Mouse (Mus musculus): ENCODE measurements around the gene Nhlh2. TPM values are rescaled to one million over a fixed set of nuclear protein-coding genes. Genes with fewer than 3 reads are reported as not detected.
A peak's percentile ranks its signal among the peaks of the same experiment; 100 is the strongest.

The Nhlh2 gene
- polyA plus RNA-seq, 1 experiment from 2014 or later: 20.8 TPM

DNA sequence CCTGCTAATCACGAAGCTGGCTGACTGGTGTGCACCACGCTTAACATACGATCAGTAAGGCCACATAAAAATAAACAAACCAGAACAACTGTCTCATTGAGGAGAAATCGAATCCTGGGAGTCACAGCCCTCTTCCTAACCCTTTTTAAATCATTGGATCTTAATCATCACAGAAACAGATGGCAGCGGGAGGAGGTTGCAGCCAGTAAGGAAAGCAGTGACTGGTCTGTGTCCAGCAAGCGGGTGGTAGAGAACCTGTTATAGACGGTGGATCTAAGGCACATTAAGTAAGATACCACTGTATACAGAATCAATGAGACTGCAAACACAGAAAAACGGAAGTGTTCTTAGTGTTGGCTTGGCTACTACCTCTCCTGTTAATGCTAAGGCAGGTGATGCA, 24.2 kb upstream of the Nhlh2 start:
- H3K9me3 ChIP-seq (ENCODE audit: control insufficient read depth, low read length): no peaks in the 10 kb centered on the region
- ATAC-seq (ENCODE audit: low read depth): no peak
- no peak overlapping the region for H3K27ac ChIP-seq (ENCODE audit: low read depth, low read length)
- H3K36me3 ChIP-seq (ENCODE audit: control insufficient read depth, insufficient read depth, low read length): no peaks in the 10 kb centered on the region
- no peak overlapping the region for H3K4me2 ChIP-seq (ENCODE audit: low read depth, low read length)
- 62% methylated on average over 8 of the region's 8 CpGs for WGBS
- H3K9ac ChIP-seq (replicated peaks; ENCODE audit: low read depth, low read length): no peak overlapping the region
- no peaks in the 10 kb centered on the region for H3K27me3 ChIP-seq (ENCODE audit: control insufficient read depth, insufficient read depth, low read length)
- 0 out of 2 replicates have a peak, but pooled peaks cover 4% of the 10 kb centered on the region for H3K4me1 ChIP-seq (ENCODE audit: control insufficient read depth, insufficient read depth, low read length)
- H3K4me3 ChIP-seq (ENCODE audit: low read depth, low read length): no peak overlapping the region

DNA sequence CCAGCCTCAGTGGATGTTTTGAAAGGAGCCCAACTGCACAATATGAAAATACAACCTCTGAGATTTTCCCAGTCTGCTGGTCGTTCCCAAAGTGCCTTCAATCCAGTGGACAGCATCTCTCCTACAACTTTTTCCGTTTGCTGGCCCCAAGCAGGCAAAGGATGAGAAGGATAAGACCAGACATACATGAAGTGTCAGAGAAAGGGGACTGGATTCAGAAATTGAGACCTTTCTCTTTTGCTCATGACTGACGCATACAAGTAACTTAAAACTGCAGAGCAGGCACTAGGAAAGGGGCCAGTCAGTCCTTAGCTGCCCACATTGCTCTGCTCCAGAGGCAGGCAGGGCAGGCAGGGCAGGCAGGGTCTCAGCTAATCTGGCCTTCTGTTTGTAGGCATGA, 19.7 kb upstream of the Nhlh2 start:
- no peaks in the 10 kb centered on the region for H3K27me3 ChIP-seq (ENCODE audit: control insufficient read depth, insufficient read depth, low read length)
- H3K9ac ChIP-seq (replicated peaks; ENCODE audit: low read depth, low read length): no peak overlapping the region
- WGBS: 60% methylated on average over 3 of the region's 3 CpGs
- no peak overlapping the region for H3K4me3 ChIP-seq (ENCODE audit: low read depth, low read length)
- no peak overlapping the region for H3K4me2 ChIP-seq (ENCODE audit: low read depth, low read length)
- 0 out of 2 replicates have a peak, but pooled peaks cover 4% of the 10 kb centered on the region for H3K4me1 ChIP-seq (ENCODE audit: control insufficient read depth, insufficient read depth, low read length)
- no peak overlapping the region for H3K27ac ChIP-seq (ENCODE audit: low read depth, low read length)
- H3K36me3 ChIP-seq (ENCODE audit: control insufficient read depth, insufficient read depth, low read length): no peaks in the 10 kb centered on the region
- ATAC-seq (ENCODE audit: low read depth): no peak
- H3K9me3 ChIP-seq (ENCODE audit: control insufficient read depth, low read length): no peaks in the 10 kb centered on the region

DNA sequence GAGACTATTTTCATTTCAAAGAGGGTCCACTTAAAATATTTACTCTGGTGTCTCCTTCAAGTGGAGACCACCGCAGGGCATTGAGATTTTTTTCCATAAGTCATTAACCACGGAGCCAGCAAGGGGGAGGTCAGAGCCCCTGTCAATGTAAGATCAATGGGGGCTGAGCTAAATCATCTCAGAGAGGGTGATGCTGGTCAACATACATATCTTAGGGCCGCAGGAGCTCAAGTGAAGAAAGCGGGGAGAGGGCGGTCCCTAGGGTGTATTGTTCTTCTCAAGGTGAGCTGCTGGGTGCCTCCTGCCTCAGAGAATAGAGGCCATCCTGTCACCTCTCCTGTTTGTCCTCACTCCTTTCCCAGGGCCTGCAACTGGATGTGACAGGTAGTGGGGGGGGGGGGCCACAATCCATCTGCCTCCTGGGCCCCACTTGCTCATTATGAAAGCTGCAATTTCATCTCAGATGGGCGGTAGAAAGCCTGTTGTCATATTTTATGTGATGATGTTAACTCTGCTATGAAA, 18.8 kb upstream of the Nhlh2 start:
- no peaks in the 10 kb centered on the region for H3K9me3 ChIP-seq (ENCODE audit: control insufficient read depth, low read length)
- H3K4me1 ChIP-seq (ENCODE audit: control insufficient read depth, insufficient read depth, low read length): 0 out of 2 replicates have a peak, but pooled peaks cover under 1% of the 10 kb centered on the region
- H3K4me2 ChIP-seq (ENCODE audit: low read depth, low read length): no peak overlapping the region
- no peak overlapping the region for H3K4me3 ChIP-seq (ENCODE audit: low read depth, low read length)
- H3K27me3 ChIP-seq (ENCODE audit: control insufficient read depth, insufficient read depth, low read length): no peaks in the 10 kb centered on the region
- H3K27ac ChIP-seq (ENCODE audit: low read depth, low read length): no peak overlapping the region
- 38% methylated on average over 6 of the region's 6 CpGs for WGBS
- peak; percentile 32; the same call in 1 of the 2 replicates for ATAC-seq (ENCODE audit: low read depth)
- H3K9ac ChIP-seq (replicated peaks; ENCODE audit: low read depth, low read length): no peak overlapping the region
- no peaks in the 10 kb centered on the region for H3K36me3 ChIP-seq (ENCODE audit: control insufficient read depth, insufficient read depth, low read length)

DNA sequence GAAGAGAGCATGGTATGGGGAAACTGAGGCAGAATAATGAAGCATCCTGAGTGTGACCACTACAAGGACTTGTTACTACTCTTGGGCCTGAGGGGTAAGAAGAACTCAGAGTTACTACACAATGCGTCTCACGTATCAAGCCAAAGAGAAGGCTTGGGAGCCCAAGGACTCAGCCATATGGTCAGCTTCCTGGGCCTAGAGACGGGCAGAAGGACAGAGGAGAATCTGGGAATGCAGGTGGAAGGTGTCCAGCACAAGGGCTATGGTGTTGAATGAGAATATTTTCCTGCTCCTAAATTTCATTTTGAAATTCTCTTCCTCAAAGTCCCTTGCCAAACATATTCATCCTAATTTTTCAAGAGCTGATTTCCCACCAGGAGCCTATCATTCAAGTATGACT, 12.0 kb upstream of the Nhlh2 start:
- Histone ChIP-seq H3K27me3 (ENCODE audit: control insufficient read depth, insufficient read depth, low read length) (no peaks in the 10 kb centered on the region), H3K4me3 (ENCODE audit: low read depth, low read length) (no peak overlapping the region), H3K9ac (replicated peaks; ENCODE audit: low read depth, low read length) (no peak overlapping the region), H3K4me2 (ENCODE audit: low read depth, low read length) (no peak overlapping the region), H3K4me1 (ENCODE audit: control insufficient read depth, insufficient read depth, low read length) (no peaks in the 10 kb centered on the region), H3K27ac (ENCODE audit: low read depth, low read length) (no peak overlapping the region), H3K9me3 (ENCODE audit: control insufficient read depth, low read length) (no peaks in the 10 kb centered on the region), H3K36me3 (ENCODE audit: control insufficient read depth, insufficient read depth, low read length) (no peaks in the 10 kb centered on the region)
- 98% methylated on average over 3 of the region's 3 CpGs for WGBS
- no peak for ATAC-seq (ENCODE audit: low read depth)

DNA sequence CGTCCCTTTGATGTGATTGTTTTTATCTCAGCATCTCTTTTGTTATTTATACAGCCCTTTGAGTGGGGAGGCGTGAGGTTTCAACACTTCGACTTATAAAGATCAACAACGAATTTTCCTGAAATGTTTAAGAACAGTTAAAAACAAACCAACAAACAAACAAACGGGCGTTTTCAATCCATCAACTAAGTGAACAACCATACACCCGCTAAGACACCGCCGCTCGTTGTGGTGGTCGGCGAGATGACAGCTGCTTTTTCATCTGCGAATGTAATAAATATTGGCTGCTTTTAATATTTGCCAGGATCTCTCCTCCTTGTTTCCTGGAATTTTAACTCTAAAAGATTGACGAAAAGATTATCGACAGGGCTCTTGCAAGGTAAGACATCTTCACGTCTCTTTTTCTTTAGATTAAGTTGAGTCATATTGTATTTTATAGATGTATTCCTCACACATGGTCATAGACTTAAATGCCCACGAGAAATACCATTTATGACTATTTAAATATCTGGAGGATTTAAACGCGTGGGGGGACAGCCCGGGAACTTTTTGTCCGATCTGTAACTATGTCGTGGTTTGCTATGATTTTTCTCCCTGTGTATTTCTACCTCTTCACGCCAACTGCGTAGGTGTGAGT, 923 bp downstream of the Nhlh2 start:
- Histone ChIP-seq H3K4me1 (ENCODE audit: control insufficient read depth, insufficient read depth, low read length) (0 out of 2 replicates have a peak, but pooled peaks cover 4% of the 10 kb centered on the region), H3K27me3 (ENCODE audit: control insufficient read depth, insufficient read depth, low read length) (no peaks in the 10 kb centered on the region), H3K4me3 (ENCODE audit: low read depth, low read length) (peak overlapping the region; percentile 64), H3K9me3 (ENCODE audit: control insufficient read depth, low read length) (no peaks in the 10 kb centered on the region), H3K4me2 (ENCODE audit: low read depth, low read length) (peak overlapping the region; percentile 80), H3K27ac (ENCODE audit: low read depth, low read length) (peak overlapping the region; percentile 99), H3K36me3 (ENCODE audit: control insufficient read depth, insufficient read depth, low read length) (no peaks in the 10 kb centered on the region), H3K9ac (replicated peaks; ENCODE audit: low read depth, low read length) (peak overlapping the region; percentile 96)
- ATAC-seq (ENCODE audit: low read depth): no peak
- 2% methylated on average over 24 of the region's 24 CpGs for WGBS

DNA sequence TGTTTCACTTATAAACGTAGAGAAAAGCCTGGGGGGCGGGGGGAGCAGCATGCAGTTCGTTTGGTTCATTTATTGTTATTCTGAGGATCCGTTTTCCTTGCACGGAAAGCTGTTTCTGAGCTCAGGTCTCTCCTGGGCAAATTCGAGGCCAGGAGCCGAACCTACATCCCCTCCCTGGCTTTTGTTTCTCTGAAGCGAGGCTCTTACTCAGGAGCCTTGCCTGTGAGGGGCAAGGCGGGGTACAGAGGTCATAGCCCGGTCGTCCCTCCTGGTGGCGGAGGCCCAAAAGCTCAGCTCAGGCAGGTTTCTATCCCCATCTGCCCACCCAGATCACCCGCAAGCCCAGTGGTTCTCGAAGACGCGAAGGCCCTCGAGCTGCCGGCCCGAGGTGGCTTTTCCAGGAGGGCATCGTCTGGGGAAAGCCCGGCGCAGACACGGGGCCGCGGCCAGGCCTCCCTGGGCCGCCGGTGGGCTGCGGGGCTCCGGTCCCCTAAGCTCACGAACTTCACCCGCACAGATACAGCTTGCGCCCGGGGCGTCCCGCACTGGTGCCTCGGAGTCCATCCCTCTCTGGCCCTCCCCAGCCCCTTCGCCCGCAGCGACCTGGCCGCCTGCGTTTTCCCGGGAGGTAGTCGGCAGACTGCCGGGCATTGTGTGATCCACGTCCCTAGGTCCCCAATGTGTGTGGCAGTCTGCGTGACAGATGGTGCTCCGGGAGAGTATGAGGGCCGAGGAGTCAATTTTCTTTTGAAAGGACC, 1.6 kb downstream of the Nhlh2 start:
- Histone ChIP-seq H3K9me3 (ENCODE audit: control insufficient read depth, low read length) (no peaks in the 10 kb centered on the region), H3K27me3 (ENCODE audit: control insufficient read depth, insufficient read depth, low read length) (no peaks in the 10 kb centered on the region), H3K36me3 (ENCODE audit: control insufficient read depth, insufficient read depth, low read length) (no peaks in the 10 kb centered on the region), H3K4me1 (ENCODE audit: control insufficient read depth, insufficient read depth, low read length) (0 out of 2 replicates have a peak, but pooled peaks cover 4% of the 10 kb centered on the region), H3K4me2 (ENCODE audit: low read depth, low read length) (peak overlapping the region; percentile 80), H3K27ac (ENCODE audit: low read depth, low read length) (peak overlapping the region; percentile 99), H3K9ac (replicated peaks; ENCODE audit: low read depth, low read length) (peak overlapping the region; percentile 96), H3K4me3 (ENCODE audit: low read depth, low read length) (peak overlapping the region; percentile 64)
- under 1% methylated on average over 48 of the region's 48 CpGs for WGBS
- peak; percentile 41 for ATAC-seq (ENCODE audit: low read depth)

DNA sequence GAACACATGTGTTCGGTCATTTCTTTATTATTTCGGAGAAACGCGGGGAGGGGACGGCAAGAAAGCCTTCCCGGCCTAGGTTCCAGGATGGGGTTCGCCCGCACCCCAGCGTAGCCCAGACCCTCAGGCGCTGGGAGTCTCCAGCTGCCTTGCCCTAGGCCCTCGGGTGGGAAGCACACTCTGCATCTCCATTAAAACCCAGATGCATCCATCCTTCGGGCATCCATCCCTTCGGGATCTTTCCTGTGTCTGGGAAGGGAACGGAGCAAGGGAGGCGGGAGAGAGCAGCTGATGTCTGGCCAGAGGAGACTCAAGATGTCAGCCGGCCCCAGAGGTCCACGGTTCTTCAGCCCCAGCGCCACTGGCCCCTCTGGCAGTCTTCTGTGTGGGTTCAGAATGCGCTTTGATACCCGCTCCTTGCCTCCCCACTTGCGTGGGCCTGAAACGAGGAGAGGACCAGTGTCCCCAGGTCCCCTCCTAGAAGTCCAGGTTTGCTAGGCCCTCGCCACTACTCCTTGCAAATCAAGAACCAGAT, 2.3 kb downstream of the Nhlh2 start:
- peak overlapping the region; percentile 80 for H3K4me2 ChIP-seq (ENCODE audit: low read depth, low read length)
- peak overlapping the region; percentile 96 for H3K9ac ChIP-seq (replicated peaks; ENCODE audit: low read depth, low read length)
- H3K36me3 ChIP-seq (ENCODE audit: control insufficient read depth, insufficient read depth, low read length): no peaks in the 10 kb centered on the region
- H3K4me3 ChIP-seq (ENCODE audit: low read depth, low read length): peak overlapping the region; percentile 64
- H3K27me3 ChIP-seq (ENCODE audit: control insufficient read depth, insufficient read depth, low read length): no peaks in the 10 kb centered on the region
- ATAC-seq (ENCODE audit: low read depth): peak; percentile 39
- H3K4me1 ChIP-seq (ENCODE audit: control insufficient read depth, insufficient read depth, low read length): 0 out of 2 replicates have a peak, but pooled peaks cover 4% of the 10 kb centered on the region
- H3K27ac ChIP-seq (ENCODE audit: low read depth, low read length): peak overlapping the region; percentile 99
- WGBS: 3% methylated on average over 23 of the region's 23 CpGs
- H3K9me3 ChIP-seq (ENCODE audit: control insufficient read depth, low read length): no peaks in the 10 kb centered on the region

DNA sequence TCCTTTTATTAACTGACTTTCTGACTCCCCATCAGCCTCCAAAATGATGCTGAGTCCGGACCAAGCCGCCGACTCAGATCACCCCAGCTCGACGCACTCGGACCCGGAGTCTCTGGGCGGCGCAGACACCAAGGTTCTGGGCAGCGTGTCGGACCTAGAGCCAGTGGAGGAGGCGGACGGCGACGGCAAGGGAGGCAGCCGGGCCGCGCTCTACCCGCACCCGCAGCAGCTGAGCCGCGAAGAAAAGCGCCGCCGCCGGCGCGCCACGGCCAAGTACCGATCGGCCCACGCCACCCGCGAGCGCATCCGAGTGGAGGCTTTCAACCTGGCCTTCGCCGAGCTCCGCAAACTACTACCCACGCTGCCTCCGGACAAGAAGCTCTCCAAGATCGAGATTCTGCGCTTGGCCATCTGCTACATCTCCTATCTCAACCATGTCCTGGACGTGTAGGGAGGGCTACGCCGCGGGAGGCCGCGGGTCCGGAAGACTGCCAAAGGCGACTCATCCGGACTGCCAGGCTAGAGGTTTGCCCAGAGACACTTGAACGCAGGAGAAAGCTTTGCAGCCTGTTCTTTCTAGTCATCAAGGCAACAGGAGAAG, 2.8 kb downstream of the Nhlh2 start:
- Histone ChIP-seq H3K9ac (replicated peaks; ENCODE audit: low read depth, low read length) (peak overlapping the region; percentile 96), H3K9me3 (ENCODE audit: control insufficient read depth, low read length) (no peaks in the 10 kb centered on the region), H3K4me2 (ENCODE audit: low read depth, low read length) (peak overlapping the region; percentile 80), H3K4me1 (ENCODE audit: control insufficient read depth, insufficient read depth, low read length) (0 out of 2 replicates have a peak, but pooled peaks cover 4% of the 10 kb centered on the region), H3K27me3 (ENCODE audit: control insufficient read depth, insufficient read depth, low read length) (no peaks in the 10 kb centered on the region), H3K4me3 (ENCODE audit: low read depth, low read length) (peak overlapping the region; percentile 64), H3K36me3 (ENCODE audit: control insufficient read depth, insufficient read depth, low read length) (no peaks in the 10 kb centered on the region), H3K27ac (ENCODE audit: low read depth, low read length) (peak overlapping the region; percentile 99)
- ATAC-seq (ENCODE audit: low read depth): peak; percentile 36
- WGBS: under 1% methylated on average over 43 of the region's 53 CpGs
